Comparison of ENCODE assay signal across 8 mouse cellular contexts in the genomic region with DNA sequence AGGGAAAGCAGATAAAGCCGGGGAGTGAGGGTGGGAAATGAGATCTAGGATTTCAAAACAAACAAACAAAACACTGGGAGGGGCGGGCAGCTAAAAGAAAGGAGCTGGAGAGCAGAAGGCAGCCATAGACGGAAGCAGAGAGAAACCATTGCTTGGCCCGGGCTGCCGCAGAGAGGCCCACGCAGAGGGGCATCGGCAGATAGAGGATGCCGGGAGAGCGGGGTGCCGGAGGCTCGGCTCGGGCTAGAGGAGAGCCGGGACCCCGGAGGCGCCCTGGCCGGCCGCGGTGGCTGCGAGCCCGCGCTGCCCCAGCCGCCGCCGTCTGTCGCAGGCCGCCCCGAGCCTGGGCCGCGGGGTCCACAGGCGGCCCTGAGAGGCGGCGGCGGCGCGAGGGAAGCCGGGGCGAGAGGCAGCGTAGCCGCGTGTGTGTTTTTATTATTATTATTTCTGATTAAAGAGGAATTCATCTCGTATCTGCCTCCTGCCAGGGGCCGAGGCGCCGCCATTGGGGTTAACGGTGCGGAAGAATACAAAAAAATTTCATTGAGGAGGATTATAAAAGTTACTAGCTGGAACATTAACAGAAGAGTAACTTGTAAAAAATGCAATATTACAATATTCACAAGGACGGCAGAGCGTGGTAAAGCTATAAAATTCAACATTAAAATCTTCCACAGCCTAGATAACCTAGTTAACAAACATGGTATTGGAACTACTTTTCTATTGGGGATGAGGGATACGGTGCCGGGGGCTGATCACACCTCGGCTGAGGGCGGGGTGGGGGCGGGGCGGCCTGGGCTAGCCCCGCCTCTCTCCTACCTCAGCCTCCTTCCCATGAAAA. TPM values are rescaled to one million over a fixed set of nuclear protein-coding genes. Genes with fewer than 3 reads are reported as not detected.
DNase-seq lines count a peak whose midpoint lies in the region; ATAC-seq and TF ChIP-seq lines count a peak whose summit lies in the region.

No protein-coding gene starts in this region.

- peaks cover 84% of the 10 kb centered on the region for H3K27me3 ChIP-seq in megakaryocyte, embryonic 14.5 days (replicated peaks)
- peaks cover 75% of the 10 kb centered on the region for H3K27me3 ChIP-seq in heart, embryonic 12.5 days (replicated peaks)
- H3K27me3 ChIP-seq in kidney, postnatal 0 days (ENCODE audit: insufficient read depth, low read length), result peaks cover 3% of the 10 kb centered on the region; the same call in 1 of the 2 replicates

- no peak for TF ChIP-seq CTCF in kidney, postnatal 0 days (IDR thresholded peaks at IDR 0.05; ENCODE audit: low read depth)

- under 1% methylated on average over 51 of the region's 55 CpGs for WGBS in heart, embryonic 12.5 days
- under 1% methylated on average over 55 of the region's 55 CpGs for WGBS in kidney, postnatal 0 days

- peak overlapping the region; percentile 75 for H3K4me3 ChIP-seq in megakaryocyte, embryonic 14.5 days (replicated peaks)
- peak overlapping the region; percentile 62 for H3K4me3 ChIP-seq in heart, embryonic 12.5 days
- H3K4me3 ChIP-seq in kidney, postnatal 0 days (replicated peaks; ENCODE audit: low read depth, low read length), result peak overlapping the region; percentile 72

- no peak overlapping the region for H3K27ac ChIP-seq in heart, embryonic 12.5 days (ENCODE audit: poor library complexity, severe bottlenecking)
- peak overlapping the region; percentile 92 for H3K27ac ChIP-seq in kidney, postnatal 0 days

- peaks cover 5% of the 10 kb centered on the region; the same call in 1 of the 2 replicates for H3K9me3 ChIP-seq in megakaryocyte, embryonic 14.5 days
- peaks cover 5% of the 10 kb centered on the region; the same call in 1 of the 2 replicates for H3K9me3 ChIP-seq in heart, embryonic 12.5 days (replicated peaks)
- H3K9me3 ChIP-seq in kidney, postnatal 0 days (replicated peaks; ENCODE audit: low read length), result no peaks in the 10 kb centered on the region

- peak; percentile 83 for DNase-seq in kidney, postnatal 0 days (ENCODE audit: low spot score)
- DNase-seq in naive thymus-derived CD4-positive, alpha-beta T cell, adult 2 months (ENCODE audit: low read depth), result peak; percentile 33
- DNase-seq in right cerebral cortex, postnatal 25 days, result no peak

- ATAC-seq in megakaryocyte, adult 5-6 weeks (ENCODE audit: poor library complexity, severe bottlenecking), result no peak
- ATAC-seq in common myeloid progenitor, adult 5-6 weeks (replicated peaks; ENCODE audit: low read depth, poor library complexity, severe bottlenecking), result peak; percentile 52; the same call in 1 of the 2 replicates
- 0 out of 2 replicates have a peak, but pooled peaks have one; percentile 66 for ATAC-seq in heart, embryonic 12.5 days (ENCODE audit: insufficient number of reproducible peaks, low FRiP score)
- peak; percentile 38; the same call in 1 of the 2 replicates for ATAC-seq in kidney, postnatal 0 days (replicated peaks; ENCODE audit: low FRiP score, low read depth)
- ATAC-seq in erythroid progenitor cell, adult 5-6 weeks (replicated peaks; ENCODE audit: low FRiP score, poor library complexity, severe bottlenecking), result no peak

- H3K4me1 ChIP-seq in megakaryocyte, embryonic 14.5 days, result 0 out of 2 replicates have a peak, but pooled peaks cover 5% of the 10 kb centered on the region
- H3K4me1 ChIP-seq in heart, embryonic 12.5 days (replicated peaks), result peaks cover 12% of the 10 kb centered on the region; the same call in 1 of the 2 replicates
- 0 out of 2 replicates have a peak, but pooled peaks cover 3% of the 10 kb centered on the region for H3K4me1 ChIP-seq in kidney, postnatal 0 days (replicated peaks; ENCODE audit: insufficient read depth, low read length)

- H3K36me3 ChIP-seq in megakaryocyte, embryonic 14.5 days (replicated peaks; ENCODE audit: low read length), result no peaks in the 10 kb centered on the region
- H3K36me3 ChIP-seq in heart, embryonic 12.5 days, result no peaks in the 10 kb centered on the region
- H3K36me3 ChIP-seq in kidney, postnatal 0 days (ENCODE audit: insufficient read depth, low read length), result no peaks in the 10 kb centered on the region

- peak overlapping the region; percentile 79 for H3K4me2 ChIP-seq in heart, embryonic 12.5 days
- H3K4me2 ChIP-seq in kidney, postnatal 0 days (ENCODE audit: low read length), result peak overlapping the region; percentile 88

- peak overlapping the region; percentile 73 for H3K9ac ChIP-seq in heart, embryonic 12.5 days
- peak overlapping the region; percentile 95 for H3K9ac ChIP-seq in kidney, postnatal 0 days (ENCODE audit: low read depth, low read length)

RNA-seq across cellular contexts. Expression of a gene that starts 29.7 kb away (rescaled TPM):
- not detected in 2 replicates for polyA plus RNA-seq in megakaryocyte, embryonic 14.5 days (2012; ENCODE audit: insufficient read depth, low replicate concordance)
- not detected in 2 replicates for total RNA-seq in megakaryocyte, adult 5-6 weeks (2015)
- not detected in 2 replicates for total RNA-seq in megakaryocyte, adult 5-6 weeks (2017)
- total RNA-seq in common myeloid progenitor, adult 5-6 weeks (2017), result not detected in 2 replicates
- polyA plus RNA-seq in heart, embryonic 12.5 days (2016; fragmentation: Nextera tagmentation; extraction: Ambion mirVana), result not detected in 2 replicates
- polyA plus RNA-seq in kidney, postnatal 0 days (2015; fragmentation: Nextera tagmentation; extraction: Ambion mirVana), result 27.4 and 29.6 TPM in 2 replicates
- not detected in 2 replicates for total RNA-seq in erythroid progenitor cell, adult 5-6 weeks (2015; ENCODE audit: low replicate concordance)
- total RNA-seq in erythroid progenitor cell, adult 5-6 weeks (2017; ENCODE audit: low replicate concordance), result not detected in 2 replicates

Comparison
In these comparisons a context has a peak if more than half of its experiments do, and no peak if none do; other contexts are left out.
1. ATAC-seq: peak in common myeloid progenitor, adult 5-6 weeks (single experiment), heart, embryonic 12.5 days (single experiment) and kidney, postnatal 0 days (single experiment); none in megakaryocyte, adult 5-6 weeks (single experiment) and erythroid progenitor cell, adult 5-6 weeks (single experiment).
2. Peak in every context shown above with its lines, with median percentiles within 50 percentile points of each other: H3K4me3 ChIP-seq.